ENCODE assay signal across 8 mouse cellular contexts in genomic region chr1:180942166-180943031, GRCm38 (mm10). TPM values are rescaled to one million over a fixed set of nuclear protein-coding genes. Genes with fewer than 3 reads are reported as not detected.
DNase-seq lines count a peak whose midpoint lies in the region; ATAC-seq and TF ChIP-seq lines count a peak whose summit lies in the region.

Tmem63a (plus strand) TSS chr1:180942344.

- H3K27ac ChIP-seq in intestine, embryonic 15.5 days: peak within 1 kb of the TSS; percentile 93
- H3K27ac ChIP-seq in limb, embryonic 12.5 days: peak within 1 kb of the TSS; percentile 64
- no peak within 1 kb of the TSS for H3K27ac ChIP-seq in midbrain, embryonic 13.5 days
- peak within 1 kb of the TSS; percentile 87 for H3K27ac ChIP-seq in spleen, adult 2 months (ENCODE audit: insufficient read depth, low read length)

- DNase-seq in cerebellum, adult 11-12 months: peak; percentile 6
- no peak for DNase-seq in cerebellum, adult 11 months
- peak; percentile 39 for DNase-seq in embryo, embryonic 11.5 days (ENCODE audit: low read depth, low spot score)
- DNase-seq in gonadal fat pad, adult 2 months (ENCODE audit: low read depth): no peak
- DNase-seq in spleen, adult 2 months (ENCODE audit: low read depth in 1 of 2, low spot score in 2 of 2): peak; percentile 51 to 71

- 0 out of 2 replicates have a peak, but pooled peaks cover 3% of the 10 kb centered on the region for H3K36me3 ChIP-seq in intestine, embryonic 15.5 days
- peaks cover 3% of the 10 kb centered on the region; the same call in 1 of the 2 replicates for H3K36me3 ChIP-seq in limb, embryonic 12.5 days
- no peaks in the 10 kb centered on the region for H3K36me3 ChIP-seq in midbrain, embryonic 13.5 days
- H3K36me3 ChIP-seq in spleen, adult 2 months (ENCODE audit: control insufficient read depth, insufficient read depth, low read length): peaks cover 2% of the 10 kb centered on the region; the same call in 1 of the 2 replicates

- peak; percentile 7; the same call in 1 of the 2 replicates for TF ChIP-seq POLR2A in spleen, adult 2 months (IDR thresholded peaks at IDR 0.05; ENCODE audit: low read depth, low read length)

- peak; percentile 73 for ATAC-seq in intestine, embryonic 15.5 days
- ATAC-seq in limb, embryonic 12.5 days (ENCODE audit: insufficient number of reproducible peaks, insufficient read depth, low FRiP score, low TSS enrichment, low read depth): 0 out of 2 replicates have a peak, but pooled peaks have one; percentile 8
- peak; percentile 41 for ATAC-seq in midbrain, embryonic 13.5 days

- no peaks in the 10 kb centered on the region for H3K27me3 ChIP-seq in intestine, embryonic 15.5 days (replicated peaks)
- peaks cover 49% of the 10 kb centered on the region for H3K27me3 ChIP-seq in limb, embryonic 12.5 days
- peaks cover 66% of the 10 kb centered on the region for H3K27me3 ChIP-seq in midbrain, embryonic 13.5 days
- H3K27me3 ChIP-seq in spleen, adult 2 months (ENCODE audit: control insufficient read depth, insufficient read depth, low read length): no peaks in the 10 kb centered on the region

- under 1% methylated on average over 73 of the region's 73 CpGs for WGBS in intestine, embryonic 15.5 days
- under 1% methylated on average over 73 of the region's 73 CpGs for WGBS in limb, embryonic 12.5 days
- WGBS in midbrain, embryonic 13.5 days: under 1% methylated on average over 73 of the region's 73 CpGs
- under 1% methylated on average over 73 of the region's 73 CpGs for WGBS in spleen, adult 2 months

- peaks cover 45% of the 10 kb centered on the region for H3K4me1 ChIP-seq in intestine, embryonic 15.5 days (replicated peaks)
- peaks cover 42% of the 10 kb centered on the region for H3K4me1 ChIP-seq in limb, embryonic 12.5 days (replicated peaks)
- H3K4me1 ChIP-seq in midbrain, embryonic 13.5 days (replicated peaks): peaks cover 25% of the 10 kb centered on the region
- peaks cover 21% of the 10 kb centered on the region; the same call in 1 of the 2 replicates for H3K4me1 ChIP-seq in spleen, adult 2 months (ENCODE audit: control insufficient read depth, insufficient read depth, insufficient read length)

- peak within 1 kb of the TSS; percentile 85 for H3K9ac ChIP-seq in intestine, embryonic 15.5 days
- H3K9ac ChIP-seq in limb, embryonic 12.5 days (replicated peaks): peak within 1 kb of the TSS; percentile 80
- peak within 1 kb of the TSS; percentile 53 for H3K9ac ChIP-seq in midbrain, embryonic 13.5 days (replicated peaks)

- no peaks in the 10 kb centered on the region for H3K9me3 ChIP-seq in intestine, embryonic 15.5 days
- no peaks in the 10 kb centered on the region for H3K9me3 ChIP-seq in limb, embryonic 12.5 days
- H3K9me3 ChIP-seq in midbrain, embryonic 13.5 days: no peaks in the 10 kb centered on the region

- H3K4me2 ChIP-seq in intestine, embryonic 15.5 days (replicated peaks): peak within 1 kb of the TSS; percentile 89
- peak within 1 kb of the TSS; percentile 85 for H3K4me2 ChIP-seq in limb, embryonic 12.5 days
- peak within 1 kb of the TSS; percentile 96 for H3K4me2 ChIP-seq in midbrain, embryonic 13.5 days (replicated peaks)

- H3K4me3 ChIP-seq in intestine, embryonic 15.5 days (replicated peaks): peak within 1 kb of the TSS; percentile 89
- peak within 1 kb of the TSS; percentile 84 for H3K4me3 ChIP-seq in limb, embryonic 12.5 days (replicated peaks)
- peak within 1 kb of the TSS; percentile 66 for H3K4me3 ChIP-seq in midbrain, embryonic 13.5 days (replicated peaks)
- peak within 1 kb of the TSS; percentile 94 for H3K4me3 ChIP-seq in spleen, adult 2 months (ENCODE audit: extremely low read depth, insufficient read depth, insufficient read length)

- TF ChIP-seq CTCF in spleen, adult 2 months (IDR thresholded peaks at IDR 0.05; ENCODE audit: extremely low read depth, insufficient read depth, insufficient read length, insufficient replicate concordance): no peak

RNA-seq across cellular contexts. Expression of gene Tmem63a, which starts in this region (rescaled TPM):
- 41.3 and 41.7 TPM in 2 replicates for polyA plus RNA-seq in gonadal fat pad, adult 2 months (2012; rRNA removed)
- polyA plus RNA-seq in intestine, embryonic 15.5 days (2015; fragmentation: Nextera tagmentation; extraction: Ambion mirVana): 15.0 and 15.8 TPM in 2 replicates
- 12.1 and 13.4 TPM in 2 replicates for polyA plus RNA-seq in limb, embryonic 12.5 days (2016; fragmentation: Nextera tagmentation; extraction: Ambion mirVana)
- 0.93 and 1.8 TPM in 2 replicates for polyA plus RNA-seq in midbrain, embryonic 13.5 days (2015; fragmentation: Nextera tagmentation; extraction: Ambion mirVana)
- polyA plus RNA-seq in spleen, adult 2 months (2012; rRNA removed): 38.6 and 42.5 TPM in 2 replicates

Comparison
In these comparisons a context has a peak if more than half of its experiments do, and no peak if none do; other contexts are left out.
1. DNase-seq: peak in cerebellum, adult 11-12 months (single experiment), embryo, embryonic 11.5 days (single experiment) and spleen, adult 2 months (2 of 2); none in cerebellum, adult 11 months (single experiment) and gonadal fat pad, adult 2 months (single experiment).
2. ATAC-seq: peak in every context shown above with its lines; median percentile 73 in intestine, embryonic 15.5 days; 41 in midbrain, embryonic 13.5 days; 8 in limb, embryonic 12.5 days.
3. Peak in every context shown above with its lines, with median percentiles within 50 percentile points of each other: H3K4me2 ChIP-seq, H3K4me3 ChIP-seq and H3K9ac ChIP-seq.